Mouse (Mus musculus) ES-E14 (cell line): ENCODE results near the gene Rbm19.

Source experiments
- CHD2 ChIP-seq: IDR thresholded peaks from 2 replicates; pipeline ENCODE4 v1.6.1; 2014; ENCODE audit warnings: mild to moderate bottlenecking, low read depth, low read length, inconsistent platforms
- HCFC1 ChIP-seq: IDR thresholded peaks from 2 replicates; pipeline ENCODE4 v1.6.1; 2012; ENCODE audit warnings: low read length, inconsistent platforms, borderline replicate concordance; ENCODE audit not compliant: insufficient read depth
- ZC3H11A ChIP-seq: IDR thresholded peaks from 2 replicates; pipeline ENCODE4 v1.6.1; 2012; ENCODE audit warnings: low read depth, mild to moderate bottlenecking, inconsistent platforms, low read length, borderline replicate concordance
- ZNF384 ChIP-seq: IDR thresholded peaks from 2 replicates; pipeline ENCODE4 v1.6.1; 2012; ENCODE audit warnings: low read depth, low read length, inconsistent platforms

DNA sequence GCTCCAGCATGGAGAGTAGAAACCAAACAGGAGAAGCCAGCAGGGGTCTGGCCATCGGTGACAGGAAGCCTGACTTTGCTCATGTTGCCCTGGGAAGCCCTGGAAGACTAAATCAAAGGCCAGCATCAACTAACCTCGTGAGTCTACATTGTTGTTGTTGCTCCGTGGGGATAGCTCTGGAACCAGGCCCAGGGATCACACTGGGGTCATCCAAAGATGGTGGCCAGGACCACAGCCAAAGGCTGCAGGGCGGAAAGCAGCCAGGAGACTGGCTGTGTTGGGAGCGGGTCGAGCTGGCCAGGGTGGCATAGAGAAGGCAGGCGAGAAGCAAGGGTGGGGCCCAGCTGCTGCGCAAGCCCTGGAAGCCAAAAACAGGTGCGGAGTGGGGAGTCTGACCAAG lies 75.4 kb downstream of the Rbm19 start:
- TF ChIP-seq CHD2 (no peak), ZC3H11A (no peak), ZNF384 (no peak), HCFC1 (no peak)
